Mouse (Mus musculus): ENCODE data around the gene Ak8. TPM values are rescaled to one million over a fixed set of nuclear protein-coding genes. Genes with fewer than 3 reads are reported as not detected.
A peak's percentile ranks its signal among the peaks of the same experiment; 100 is the strongest.

Gene Ak8
- polyA plus RNA-seq, 1 experiment from 2014 or later = 0.39 TPM

- Histone ChIP-seq H3K9me3 (no peaks in the 10 kb centered on the region), H3K36me3 (no peaks in the 10 kb centered on the region), H3K27me3 (peaks cover 25% of the 10 kb centered on the region), H3K4me1 (replicated peaks) (peaks cover 17% of the 10 kb centered on the region), H3K9ac (replicated peaks) (no peak overlapping the region), H3K4me2 (no peak overlapping the region), H3K27ac (no peak overlapping the region), H3K4me3 (replicated peaks) (no peak overlapping the region)
- no peak for ATAC-seq (ENCODE audit: insufficient number of reproducible peaks, insufficient read depth, low FRiP score, low TSS enrichment, low read depth)
These were observed 30.7 kb downstream of the Ak8 start for GRCm38 (mm10) chr2:28730676-28731075.

- Histone ChIP-seq H3K9me3 (no peaks in the 10 kb centered on the region), H3K4me2 (no peak overlapping the region), H3K27me3 (peaks cover 22% of the 10 kb centered on the region), H3K4me1 (replicated peaks) (no peaks in the 10 kb centered on the region; the same call in none of the 2 replicates), H3K4me3 (replicated peaks) (no peak overlapping the region), H3K36me3 (no peaks in the 10 kb centered on the region), H3K27ac (no peak overlapping the region), H3K9ac (replicated peaks) (no peak overlapping the region)
- no peak for ATAC-seq (ENCODE audit: insufficient number of reproducible peaks, insufficient read depth, low FRiP score, low TSS enrichment, low read depth)
- 88% methylated on average over 5 of the region's 5 CpGs for WGBS
These were observed 37.1 kb downstream of the Ak8 start for GRCm38 (mm10) chr2:28737112-28737511.

GRCm38 (mm10) chr2:28740159-28740558 lies 40.2 kb downstream of the Ak8 start:
- ATAC-seq (ENCODE audit: insufficient number of reproducible peaks, insufficient read depth, low FRiP score, low TSS enrichment, low read depth) = no peak
- H3K9ac ChIP-seq (replicated peaks) = no peak overlapping the region
- H3K36me3 ChIP-seq = no peaks in the 10 kb centered on the region
- no peak overlapping the region for H3K27ac ChIP-seq
- 87% methylated on average over 5 of the region's 5 CpGs for WGBS
- H3K4me3 ChIP-seq (replicated peaks) = no peak overlapping the region
- no peaks in the 10 kb centered on the region; the same call in none of the 2 replicates for H3K4me1 ChIP-seq (replicated peaks)
- H3K27me3 ChIP-seq = peaks cover 15% of the 10 kb centered on the region
- H3K9me3 ChIP-seq = no peaks in the 10 kb centered on the region
- H3K4me2 ChIP-seq = no peak overlapping the region

- Histone ChIP-seq H3K9me3 (no peaks in the 10 kb centered on the region), H3K4me3 (replicated peaks) (no peak overlapping the region), H3K36me3 (no peaks in the 10 kb centered on the region), H3K27me3 (peaks cover 20% of the 10 kb centered on the region), H3K27ac (no peak overlapping the region), H3K9ac (replicated peaks) (no peak overlapping the region), H3K4me1 (replicated peaks) (no peaks in the 10 kb centered on the region; the same call in 1 of the 2 replicates), H3K4me2 (no peak overlapping the region)
- WGBS = 80% methylated on average over 8 of the region's 8 CpGs
- ATAC-seq (ENCODE audit: insufficient number of reproducible peaks, insufficient read depth, low FRiP score, low TSS enrichment, low read depth) = no peak
These were observed 42.7 kb downstream of the Ak8 start for GRCm38 (mm10) chr2:28742701-28743100.

GRCm38 (mm10) chr2:28746682-28747332 lies 46.8 kb downstream of the Ak8 start:
- H3K27me3 ChIP-seq = peaks cover 33% of the 10 kb centered on the region
- H3K4me1 ChIP-seq (replicated peaks) = peaks cover 25% of the 10 kb centered on the region
- no peak overlapping the region for H3K4me2 ChIP-seq
- H3K9ac ChIP-seq (replicated peaks) = no peak overlapping the region
- H3K27ac ChIP-seq = no peak overlapping the region
- WGBS = 69% methylated on average over 15 of the region's 15 CpGs
- no peaks in the 10 kb centered on the region for H3K36me3 ChIP-seq
- H3K4me3 ChIP-seq (replicated peaks) = no peak overlapping the region
- no peak for ATAC-seq (ENCODE audit: insufficient number of reproducible peaks, insufficient read depth, low FRiP score, low TSS enrichment, low read depth)
- no peaks in the 10 kb centered on the region for H3K9me3 ChIP-seq

GRCm38 (mm10) chr2:28747705-28748104 lies 47.7 kb downstream of the Ak8 start:
- Histone ChIP-seq H3K27ac (no peak overlapping the region), H3K9ac (replicated peaks) (no peak overlapping the region), H3K4me1 (replicated peaks) (peaks cover 33% of the 10 kb centered on the region), H3K36me3 (no peaks in the 10 kb centered on the region), H3K4me3 (replicated peaks) (no peak overlapping the region), H3K9me3 (no peaks in the 10 kb centered on the region), H3K4me2 (no peak overlapping the region), H3K27me3 (peaks cover 42% of the 10 kb centered on the region)
- ATAC-seq (ENCODE audit: insufficient number of reproducible peaks, insufficient read depth, low FRiP score, low TSS enrichment, low read depth) = no peak
- 87% methylated on average over 2 of the region's 2 CpGs for WGBS

GRCm38 (mm10) chr2:28751186-28751585 lies 51.2 kb downstream of the Ak8 start:
- Histone ChIP-seq H3K9ac (replicated peaks) (peak overlapping the region; percentile 50; the same call in 1 of the 2 replicates), H3K36me3 (no peaks in the 10 kb centered on the region), H3K4me1 (replicated peaks) (peaks cover 39% of the 10 kb centered on the region), H3K9me3 (no peaks in the 10 kb centered on the region), H3K4me2 (peak overlapping the region; percentile 70), H3K27ac (no peak overlapping the region), H3K4me3 (replicated peaks) (peak overlapping the region; percentile 38), H3K27me3 (peaks cover 71% of the 10 kb centered on the region)
- under 1% methylated on average over 17 of the region's 17 CpGs for WGBS
- ATAC-seq (ENCODE audit: insufficient number of reproducible peaks, insufficient read depth, low FRiP score, low TSS enrichment, low read depth) = no peak

GRCm38 (mm10) chr2:28751658-28752057 lies 51.7 kb downstream of the Ak8 start:
- Histone ChIP-seq H3K36me3 (no peaks in the 10 kb centered on the region), H3K27ac (no peak overlapping the region), H3K27me3 (peaks cover 72% of the 10 kb centered on the region), H3K4me1 (replicated peaks) (peaks cover 39% of the 10 kb centered on the region), H3K9me3 (no peaks in the 10 kb centered on the region), H3K4me3 (replicated peaks) (peak overlapping the region; percentile 38), H3K9ac (replicated peaks) (peak overlapping the region; percentile 50; the same call in 1 of the 2 replicates), H3K4me2 (peak overlapping the region; percentile 70)
- no peak for ATAC-seq (ENCODE audit: insufficient number of reproducible peaks, insufficient read depth, low FRiP score, low TSS enrichment, low read depth)
- WGBS = 19% methylated on average over 17 of the region's 17 CpGs

GRCm38 (mm10) chr2:28752388-28752787 lies 52.4 kb downstream of the Ak8 start:
- Histone ChIP-seq H3K4me1 (replicated peaks) (peaks cover 39% of the 10 kb centered on the region), H3K27me3 (peaks cover 79% of the 10 kb centered on the region), H3K9ac (replicated peaks) (no peak overlapping the region), H3K9me3 (no peaks in the 10 kb centered on the region), H3K27ac (no peak overlapping the region), H3K4me3 (replicated peaks) (no peak overlapping the region), H3K36me3 (no peaks in the 10 kb centered on the region), H3K4me2 (no peak overlapping the region)
- WGBS = 52% methylated on average over 8 of the region's 8 CpGs
- no peak for ATAC-seq (ENCODE audit: insufficient number of reproducible peaks, insufficient read depth, low FRiP score, low TSS enrichment, low read depth)

- H3K9ac ChIP-seq (replicated peaks) = no peak overlapping the region
- no peak overlapping the region for H3K27ac ChIP-seq
- 3% methylated on average over 7 of the region's 7 CpGs for WGBS
- H3K4me1 ChIP-seq (replicated peaks) = peaks cover 27% of the 10 kb centered on the region
- no peak overlapping the region for H3K4me3 ChIP-seq (replicated peaks)
- no peak for ATAC-seq (ENCODE audit: insufficient number of reproducible peaks, insufficient read depth, low FRiP score, low TSS enrichment, low read depth)
- peaks cover 82% of the 10 kb centered on the region for H3K27me3 ChIP-seq
- H3K36me3 ChIP-seq = no peaks in the 10 kb centered on the region
- H3K9me3 ChIP-seq = no peaks in the 10 kb centered on the region
- no peak overlapping the region for H3K4me2 ChIP-seq
These were observed 55.5 kb downstream of the Ak8 start for GRCm38 (mm10) chr2:28755451-28755850.

GRCm38 (mm10) chr2:28756201-28756600 lies 56.2 kb downstream of the Ak8 start:
- Histone ChIP-seq H3K36me3 (no peaks in the 10 kb centered on the region), H3K4me3 (replicated peaks) (no peak overlapping the region), H3K4me1 (replicated peaks) (peaks cover 20% of the 10 kb centered on the region), H3K9me3 (no peaks in the 10 kb centered on the region), H3K27me3 (peaks cover 81% of the 10 kb centered on the region), H3K4me2 (no peak overlapping the region), H3K9ac (replicated peaks) (no peak overlapping the region), H3K27ac (no peak overlapping the region)
- 39% methylated on average over 4 of the region's 4 CpGs for WGBS
- no peak for ATAC-seq (ENCODE audit: insufficient number of reproducible peaks, insufficient read depth, low FRiP score, low TSS enrichment, low read depth)

GRCm38 (mm10) chr2:28759441-28759840 lies 59.5 kb downstream of the Ak8 start:
- no peak overlapping the region for H3K27ac ChIP-seq
- H3K27me3 ChIP-seq = peaks cover 51% of the 10 kb centered on the region
- no peak overlapping the region for H3K4me3 ChIP-seq (replicated peaks)
- H3K4me2 ChIP-seq = no peak overlapping the region
- H3K4me1 ChIP-seq (replicated peaks) = no peaks in the 10 kb centered on the region; the same call in 1 of the 2 replicates
- H3K9me3 ChIP-seq = no peaks in the 10 kb centered on the region
- no peak for ATAC-seq (ENCODE audit: insufficient number of reproducible peaks, insufficient read depth, low FRiP score, low TSS enrichment, low read depth)
- WGBS = 48% methylated on average over 4 of the region's 4 CpGs
- H3K9ac ChIP-seq (replicated peaks) = no peak overlapping the region
- no peaks in the 10 kb centered on the region for H3K36me3 ChIP-seq
